Mouse (Mus musculus): Measurements from ENCODE around the gene Etfb. TPM values are rescaled to one million over a fixed set of nuclear protein-coding genes. Genes with fewer than 3 reads are reported as not detected.
A peak's percentile ranks its signal among the peaks of the same experiment; 100 is the strongest.
"Not testable (repeated sequence)": the region's sequence is repeated elsewhere in the genome, so short reads cannot be mapped to it uniquely, and the experiment has no call there.

The Etfb gene
- polyA plus RNA-seq (2015; fragmentation: Nextera tagmentation; extraction: Ambion mirVana): 631 and 668 TPM in 2 replicates

DNA sequence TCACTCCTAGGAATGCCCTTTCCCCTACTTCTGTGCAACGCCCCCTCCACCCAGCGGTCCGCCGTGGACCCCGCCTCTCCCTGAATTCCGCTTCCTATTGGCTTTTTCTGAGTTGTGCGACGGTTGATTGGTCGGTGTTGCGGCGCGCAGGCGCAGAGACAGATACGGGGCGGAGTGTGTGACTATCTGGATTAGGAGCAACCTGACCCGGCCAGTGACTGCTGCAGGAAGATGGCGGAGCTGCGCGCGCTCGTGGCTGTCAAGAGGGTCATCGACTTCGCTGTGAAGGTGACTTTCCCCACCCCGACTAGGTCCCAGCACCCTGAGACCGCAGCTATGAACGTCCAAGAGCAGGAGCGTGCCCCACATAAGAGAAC is at the start of gene Etfb, which contains the start of gene Gm45233:
Etfb (plus strand) TSS at position 167 of the 377 bp plus-strand sequence.
Gm45233 (plus strand) TSS at position 212 of the 377 bp plus-strand sequence.
- WGBS: under 1% methylated on average over 27 of the region's 27 CpGs
- H3K27ac ChIP-seq: peak within 1 kb of the TSS; percentile 97

DNA sequence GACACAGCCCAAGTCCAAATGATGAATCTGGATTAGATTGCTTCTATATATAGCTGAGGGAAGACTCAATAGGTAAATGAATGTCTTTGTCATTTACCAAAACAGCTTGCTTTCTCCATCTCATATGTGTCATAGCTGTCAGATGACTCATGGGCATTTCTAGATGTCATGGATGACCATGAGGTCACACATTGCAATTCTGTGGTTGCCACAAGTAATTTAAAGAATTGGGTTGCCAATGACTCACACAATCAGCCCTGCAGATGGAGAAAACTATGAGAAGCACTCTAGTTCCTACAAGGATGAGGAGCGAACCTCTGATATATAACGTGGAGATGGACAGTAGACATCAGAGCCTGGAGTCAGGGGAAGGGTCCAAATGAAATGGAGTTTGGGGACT is 44.4 kb upstream of the Etfb start:
- Histone ChIP-seq H3K36me3 (no peaks in the 10 kb centered on the region), H3K27me3 (no peaks in the 10 kb centered on the region), H3K4me3 (no peak overlapping the region), H3K4me1 (replicated peaks) (no peaks in the 10 kb centered on the region), H3K27ac (no peak overlapping the region), H3K9ac (no peak overlapping the region), H3K4me2 (no peak overlapping the region), H3K9me3 (replicated peaks) (no peaks in the 10 kb centered on the region)
- WGBS: 72% methylated on average over 2 of the region's 2 CpGs
- ATAC-seq (replicated peaks; ENCODE audit: insufficient number of reproducible peaks, insufficient read depth, low FRiP score, low read depth): no peak

More for the DNA sequence above, at the start of gene Etfb, which contains the start of gene Gm45233:
- Histone ChIP-seq H3K27me3 (no peaks in the 10 kb centered on the region), H3K36me3 (no peaks in the 10 kb centered on the region), H3K9me3 (replicated peaks) (no peaks in the 10 kb centered on the region), H3K4me3 (peak within 1 kb of the TSS; percentile 60), H3K4me2 (peak within 1 kb of the TSS; percentile 72), H3K9ac (peak within 1 kb of the TSS; percentile 69), H3K4me1 (replicated peaks) (peaks cover 48% of the 10 kb centered on the region)
- peak; percentile 98 for ATAC-seq (replicated peaks; ENCODE audit: insufficient number of reproducible peaks, insufficient read depth, low FRiP score, low read depth)

DNA sequence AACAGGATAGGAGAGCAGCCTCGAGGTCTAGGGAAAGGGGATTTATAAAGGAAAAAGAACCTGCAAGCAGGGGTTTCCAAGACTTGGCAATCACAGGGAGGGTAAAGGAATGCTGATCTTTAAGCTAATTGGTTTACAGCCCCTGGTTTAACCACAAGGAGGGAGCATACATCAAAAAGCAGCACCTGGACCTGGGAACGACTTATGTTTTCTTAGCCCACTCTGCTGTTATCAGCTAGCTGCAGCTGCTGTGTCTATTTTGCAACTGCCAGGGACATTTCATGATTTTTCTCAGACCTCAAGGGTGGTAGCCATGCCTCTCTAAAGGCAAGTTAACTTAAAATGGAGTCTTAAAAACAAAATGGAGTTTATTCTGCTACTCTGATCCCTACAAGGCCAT is 41.2 kb upstream of the Etfb start:
- Histone ChIP-seq H3K9me3 (replicated peaks) (no peaks in the 10 kb centered on the region), H3K36me3 (no peaks in the 10 kb centered on the region), H3K4me1 (replicated peaks) (no peaks in the 10 kb centered on the region), H3K9ac (no peak overlapping the region), H3K27ac (no peak overlapping the region), H3K4me3 (no peak overlapping the region), H3K27me3 (no peaks in the 10 kb centered on the region), H3K4me2 (no peak overlapping the region)
- ATAC-seq (replicated peaks; ENCODE audit: insufficient number of reproducible peaks, insufficient read depth, low FRiP score, low read depth): no peak
- 25% methylated on average over 2 of the region's 2 CpGs for WGBS

DNA sequence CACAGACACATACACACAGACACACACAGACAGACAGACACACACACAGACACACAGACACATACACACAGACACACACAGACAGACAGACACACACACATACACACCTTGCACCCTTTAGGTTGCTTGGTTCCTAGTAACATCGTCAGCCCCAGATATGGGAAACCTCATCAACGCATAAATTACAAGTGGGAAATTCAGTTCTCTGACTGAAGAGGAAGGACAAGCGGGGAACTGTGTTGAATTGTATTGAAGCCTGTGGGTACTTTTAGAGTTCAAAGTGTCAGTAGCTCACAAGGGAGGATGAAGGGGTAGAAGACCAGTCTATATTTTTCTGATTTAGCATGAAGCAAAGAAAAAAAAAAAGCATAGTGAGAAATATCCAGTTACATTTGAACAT is 36.3 kb upstream of the Etfb start:
- no peak for ATAC-seq (replicated peaks; ENCODE audit: insufficient number of reproducible peaks, insufficient read depth, low FRiP score, low read depth)
- WGBS: 81% methylated on average over 3 of the region's 3 CpGs
- Histone ChIP-seq H3K27ac (no peak overlapping the region), H3K4me2 (no peak overlapping the region), H3K9me3 (replicated peaks) (no peaks in the 10 kb centered on the region), H3K36me3 (no peaks in the 10 kb centered on the region), H3K4me1 (replicated peaks) (no peaks in the 10 kb centered on the region), H3K4me3 (no peak overlapping the region), H3K27me3 (no peaks in the 10 kb centered on the region), H3K9ac (no peak overlapping the region)

DNA sequence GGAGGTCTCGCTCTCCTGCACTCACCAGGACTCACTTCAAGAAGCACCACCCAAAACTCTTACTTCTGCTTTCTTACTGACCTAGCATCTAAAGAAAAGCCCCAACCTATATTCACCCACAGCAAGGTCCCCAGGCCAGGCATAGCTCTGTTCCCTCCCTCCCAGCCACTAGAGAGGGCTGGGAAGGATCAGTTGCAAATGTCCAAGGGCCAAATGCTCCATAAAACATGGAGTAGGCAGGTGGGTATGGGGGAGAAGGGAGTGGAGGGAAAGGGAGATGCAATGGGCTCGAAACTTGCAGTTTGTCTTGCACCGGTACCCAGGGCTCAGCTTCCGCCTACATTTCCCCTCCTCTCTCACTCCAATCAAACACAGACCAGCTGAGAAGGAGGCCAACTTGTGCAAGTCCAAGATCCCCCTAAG is 35.7 kb upstream of the Etfb start, which contains the start of gene Siglecg:
Siglecg (plus strand) TSS at position 74 of the 423 bp plus-strand sequence.
- Histone ChIP-seq H3K4me3 (no peak within 1 kb of the TSS), H3K9me3 (replicated peaks) (no peaks in the 10 kb centered on the region), H3K27ac (no peak within 1 kb of the TSS), H3K4me1 (replicated peaks) (no peaks in the 10 kb centered on the region), H3K36me3 (no peaks in the 10 kb centered on the region), H3K27me3 (no peaks in the 10 kb centered on the region), H3K9ac (no peak within 1 kb of the TSS), H3K4me2 (no peak within 1 kb of the TSS)
- WGBS: 76% methylated on average over 4 of the region's 4 CpGs
- ATAC-seq (replicated peaks; ENCODE audit: insufficient number of reproducible peaks, insufficient read depth, low FRiP score, low read depth): no peak

DNA sequence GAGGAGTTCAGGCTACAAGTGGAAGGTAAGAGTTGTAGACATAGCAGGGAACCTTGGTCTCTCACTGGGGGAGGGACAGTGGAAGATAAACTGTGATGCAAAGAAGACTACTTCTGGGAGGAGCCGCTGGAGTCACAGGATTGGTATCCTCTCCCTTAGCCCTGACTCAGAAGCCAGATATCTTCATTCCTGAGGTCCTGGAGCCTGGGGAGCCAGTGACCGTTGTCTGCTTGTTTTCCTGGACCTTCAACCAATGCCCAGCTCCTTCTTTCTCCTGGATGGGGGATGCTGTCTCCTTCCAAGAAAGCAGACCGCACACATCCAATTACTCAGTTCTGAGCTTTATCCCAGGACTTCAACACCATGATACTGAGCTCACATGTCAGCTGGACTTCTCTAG is 34.8 kb upstream of the Etfb start:
- H3K9ac ChIP-seq: no peak overlapping the region
- H3K9me3 ChIP-seq (replicated peaks): no peaks in the 10 kb centered on the region
- no peak overlapping the region for H3K4me2 ChIP-seq
- no peaks in the 10 kb centered on the region for H3K27me3 ChIP-seq
- H3K27ac ChIP-seq: no peak overlapping the region
- H3K4me3 ChIP-seq: no peak overlapping the region
- WGBS: 50% methylated on average over 3 of the region's 3 CpGs
- no peaks in the 10 kb centered on the region for H3K4me1 ChIP-seq (replicated peaks)
- ATAC-seq (replicated peaks; ENCODE audit: insufficient number of reproducible peaks, insufficient read depth, low FRiP score, low read depth): no peak
- H3K36me3 ChIP-seq: no peaks in the 10 kb centered on the region

DNA sequence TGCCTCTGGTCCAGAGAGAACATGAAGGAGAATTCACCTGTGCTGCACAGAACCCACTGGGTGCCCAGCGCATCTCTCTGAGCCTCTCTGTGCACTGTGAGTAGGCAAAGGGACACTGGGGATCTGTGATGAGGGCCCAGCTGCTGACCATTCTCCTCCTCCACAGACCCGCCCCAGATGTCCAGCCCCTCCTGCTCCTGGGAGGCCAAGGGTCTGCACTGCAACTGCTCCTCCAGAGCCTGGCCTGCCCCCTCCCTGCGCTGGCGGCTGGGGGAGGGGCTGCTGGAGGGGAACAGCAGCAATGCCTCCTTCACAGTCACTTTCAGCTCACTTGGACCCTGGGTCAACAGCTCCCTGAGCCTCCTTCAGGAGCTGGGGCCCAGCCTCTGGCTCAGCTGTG is 32.2 kb upstream of the Etfb start:
- not testable (repeated sequence) for H3K4me3 ChIP-seq; ATAC-seq (replicated peaks; ENCODE audit: insufficient number of reproducible peaks, insufficient read depth, low FRiP score, low read depth); H3K4me1 ChIP-seq (replicated peaks); H3K4me2 ChIP-seq; H3K9me3 ChIP-seq (replicated peaks); H3K9ac ChIP-seq; H3K36me3 ChIP-seq; H3K27ac ChIP-seq; H3K27me3 ChIP-seq
- 37% methylated on average over 4 of the region's 4 CpGs for WGBS

DNA sequence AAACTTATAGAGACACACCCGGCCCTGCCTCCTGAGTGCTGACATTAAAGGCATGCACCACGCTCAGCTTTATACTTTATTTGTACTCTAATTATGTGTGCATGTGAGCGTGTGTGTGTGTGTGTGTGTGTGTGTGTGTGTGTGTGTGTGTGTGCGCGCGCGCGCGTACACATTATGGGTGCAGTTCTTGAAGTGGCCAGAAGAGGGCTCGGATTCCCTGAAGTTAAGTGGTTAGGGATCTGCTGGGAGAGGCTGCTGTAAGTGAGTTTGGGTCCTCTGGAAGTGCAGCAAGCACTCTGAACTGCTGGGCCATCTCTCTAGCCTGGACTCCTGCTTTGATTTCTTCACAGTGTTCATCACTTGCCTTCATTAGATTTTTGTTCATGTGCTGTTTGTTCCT is 26.6 kb upstream of the Etfb start:
- Histone ChIP-seq H3K4me2 (no peak overlapping the region), H3K27me3 (no peaks in the 10 kb centered on the region), H3K27ac (no peak overlapping the region), H3K9ac (no peak overlapping the region), H3K36me3 (no peaks in the 10 kb centered on the region), H3K4me3 (no peak overlapping the region), H3K4me1 (replicated peaks) (no peaks in the 10 kb centered on the region), H3K9me3 (replicated peaks) (no peaks in the 10 kb centered on the region)
- WGBS: 82% methylated on average over 10 of the region's 10 CpGs
- ATAC-seq (replicated peaks; ENCODE audit: insufficient number of reproducible peaks, insufficient read depth, low FRiP score, low read depth): no peak

DNA sequence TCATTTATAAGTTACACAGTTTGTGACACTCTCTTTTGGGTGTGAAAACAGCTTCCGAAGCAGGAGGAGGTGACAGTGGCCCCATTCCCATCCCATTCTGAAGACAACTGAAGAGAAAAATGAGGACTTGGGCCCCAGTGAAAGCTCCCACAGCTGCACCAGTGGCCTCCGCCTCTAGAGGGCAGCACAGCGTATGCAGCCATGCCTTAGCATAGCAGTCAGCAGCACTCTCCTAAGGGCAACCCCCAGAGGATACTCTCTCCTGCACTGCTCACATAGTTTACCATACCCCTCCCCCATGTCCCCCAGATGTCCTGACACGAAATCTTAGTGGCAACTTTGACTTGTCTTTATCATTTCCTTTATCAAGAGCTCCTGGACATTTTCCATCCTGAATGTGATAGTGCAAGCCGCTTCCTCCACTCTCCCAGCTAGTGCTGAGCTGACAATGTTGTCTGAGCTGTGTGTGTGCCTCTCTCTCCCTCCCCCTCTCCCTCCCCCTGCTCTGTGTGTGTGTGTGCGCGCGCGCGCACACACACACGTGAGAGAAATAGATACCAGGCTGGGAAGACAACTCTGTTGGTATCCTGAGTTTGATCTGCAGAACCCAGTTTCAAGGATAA is 20.8 kb upstream of the Etfb start:
- no peak overlapping the region for H3K4me3 ChIP-seq
- no peaks in the 10 kb centered on the region for H3K9me3 ChIP-seq (replicated peaks)
- no peak overlapping the region for H3K9ac ChIP-seq
- H3K36me3 ChIP-seq: no peaks in the 10 kb centered on the region
- peak; percentile 80 for ATAC-seq (replicated peaks; ENCODE audit: insufficient number of reproducible peaks, insufficient read depth, low FRiP score, low read depth)
- peak overlapping the region; percentile 46 for H3K4me2 ChIP-seq
- H3K27ac ChIP-seq: no peak overlapping the region
- WGBS: 8% methylated on average over 11 of the region's 11 CpGs
- H3K27me3 ChIP-seq: no peaks in the 10 kb centered on the region
- H3K4me1 ChIP-seq (replicated peaks): peaks cover 3% of the 10 kb centered on the region; the same call in 1 of the 2 replicates

DNA sequence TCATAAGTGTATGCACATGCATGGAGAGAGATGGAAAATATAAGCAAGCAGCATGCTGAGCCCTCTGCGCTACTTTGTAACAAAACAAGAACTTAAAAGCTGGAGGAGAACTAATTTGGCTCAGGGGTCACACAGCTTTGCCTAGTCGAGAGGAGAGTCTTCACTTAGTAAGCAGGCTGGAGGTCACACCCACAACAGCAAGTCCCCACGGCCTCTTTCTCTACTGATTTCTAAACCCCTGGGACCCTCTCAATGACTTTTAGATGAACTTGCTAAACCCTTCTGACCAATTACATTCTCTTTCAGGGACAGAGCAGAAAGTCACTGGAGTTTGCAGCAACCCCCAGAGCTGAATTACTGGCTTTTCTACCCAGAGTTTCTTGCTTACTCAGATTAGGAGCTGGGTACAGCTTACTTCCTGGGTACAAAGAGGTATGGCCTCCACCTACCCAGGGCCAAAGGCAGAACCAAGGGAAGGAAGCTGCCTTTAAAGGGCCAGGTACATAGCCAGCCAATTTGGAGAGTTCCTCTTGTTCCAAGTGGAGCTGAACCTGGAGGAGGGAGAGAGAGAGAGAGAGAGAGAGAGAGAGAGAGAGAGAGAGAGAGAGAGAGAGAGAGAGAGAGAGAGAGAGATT is 19.8 kb upstream of the Etfb start:
- H3K4me3 ChIP-seq: no peak overlapping the region
- H3K27ac ChIP-seq: no peak overlapping the region
- no peak for ATAC-seq (replicated peaks; ENCODE audit: insufficient number of reproducible peaks, insufficient read depth, low FRiP score, low read depth)
- no peak overlapping the region for H3K4me2 ChIP-seq
- peaks cover 3% of the 10 kb centered on the region; the same call in 1 of the 2 replicates for H3K4me1 ChIP-seq (replicated peaks)
- 65% methylated on average over 3 of the region's 3 CpGs for WGBS
- no peak overlapping the region for H3K9ac ChIP-seq
- H3K9me3 ChIP-seq (replicated peaks): no peaks in the 10 kb centered on the region
- no peaks in the 10 kb centered on the region for H3K27me3 ChIP-seq
- H3K36me3 ChIP-seq: no peaks in the 10 kb centered on the region

DNA sequence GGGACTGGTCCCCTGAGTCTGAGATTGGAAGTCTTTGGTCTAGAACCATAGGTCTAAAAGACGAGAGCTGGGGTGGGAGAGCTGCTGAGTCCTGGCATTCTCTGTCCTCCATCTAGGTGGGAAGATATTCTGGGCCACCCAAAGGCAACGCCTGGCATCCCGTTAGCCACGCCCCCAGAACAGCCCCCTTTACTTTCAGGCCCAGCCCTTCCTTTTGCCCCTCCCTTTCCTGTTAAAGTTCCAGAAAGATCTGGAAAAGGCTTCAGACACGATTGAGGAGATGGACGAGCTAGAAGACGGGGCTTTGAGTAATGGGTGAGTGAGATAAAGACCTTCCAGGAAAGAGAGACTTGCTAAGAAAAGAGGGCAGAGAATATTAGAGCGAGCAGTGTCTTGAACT is 16.5 kb upstream of the Etfb start, which contains the start of gene Lim2:
Lim2 (plus strand) TSS at position 265 of the 400 bp plus-strand sequence.
- no peak within 1 kb of the TSS for H3K9ac ChIP-seq
- no peak within 1 kb of the TSS for H3K27ac ChIP-seq
- 72% methylated on average over 8 of the region's 8 CpGs for WGBS
- no peak for ATAC-seq (replicated peaks; ENCODE audit: insufficient number of reproducible peaks, insufficient read depth, low FRiP score, low read depth)
- H3K4me3 ChIP-seq: no peak within 1 kb of the TSS
- peaks cover 3% of the 10 kb centered on the region; the same call in 1 of the 2 replicates for H3K4me1 ChIP-seq (replicated peaks)
- H3K4me2 ChIP-seq: no peak within 1 kb of the TSS
- no peaks in the 10 kb centered on the region for H3K27me3 ChIP-seq
- H3K36me3 ChIP-seq: no peaks in the 10 kb centered on the region
- no peaks in the 10 kb centered on the region for H3K9me3 ChIP-seq (replicated peaks)

DNA sequence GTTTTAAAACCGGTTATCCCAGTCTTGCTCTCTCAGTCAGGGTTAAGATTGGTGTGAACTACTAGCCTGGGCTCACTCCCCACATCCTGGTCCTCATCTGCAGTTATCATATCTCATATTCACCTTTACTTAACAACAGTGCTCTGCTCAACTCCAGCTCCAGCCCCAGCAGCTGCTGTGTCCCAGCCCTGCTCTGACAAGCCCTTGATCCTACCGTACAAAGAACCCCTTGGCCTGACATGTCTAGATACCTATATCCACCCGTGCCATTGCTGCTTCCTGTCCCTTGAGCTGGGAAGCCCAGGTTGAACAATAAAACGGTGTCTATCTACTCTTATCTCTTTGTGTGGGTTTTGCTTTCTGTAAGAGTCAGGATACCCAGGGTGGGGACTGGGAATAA is 14.4 kb upstream of the Etfb start:
- Histone ChIP-seq H3K27me3 (no peaks in the 10 kb centered on the region), H3K4me2 (no peak overlapping the region), H3K27ac (no peak overlapping the region), H3K9me3 (replicated peaks) (no peaks in the 10 kb centered on the region), H3K36me3 (no peaks in the 10 kb centered on the region), H3K9ac (no peak overlapping the region), H3K4me3 (no peak overlapping the region), H3K4me1 (replicated peaks) (no peaks in the 10 kb centered on the region)
- WGBS: 34% methylated on average over 4 of the region's 4 CpGs
- no peak for ATAC-seq (replicated peaks; ENCODE audit: insufficient number of reproducible peaks, insufficient read depth, low FRiP score, low read depth)

All from heart, embryonic 15.5 days (tissue).